Mouse (Mus musculus): ENCODE measurements around the gene Bmp7. TPM values are rescaled to one million over a fixed set of nuclear protein-coding genes. Genes with fewer than 3 reads are reported as not detected.

The Bmp7 gene
- polyA plus RNA-seq, 1 experiment from 2014 or later = 16.9 TPM

- 71% methylated on average over 10 of the region's 10 CpGs for WGBS
- Histone ChIP-seq H3K4me2 (no peak overlapping the region), H3K36me3 (no peaks in the 10 kb centered on the region), H3K27me3 (no peaks in the 10 kb centered on the region), H3K4me1 (replicated peaks) (0 out of 2 replicates have a peak, but pooled peaks cover 4% of the 10 kb centered on the region), H3K4me3 (no peak overlapping the region), H3K9me3 (0 out of 2 replicates have a peak, but pooled peaks cover 7% of the 10 kb centered on the region), H3K9ac (no peak overlapping the region), H3K27ac (replicated peaks) (no peak overlapping the region)
- ATAC-seq (ENCODE audit: low read depth) = no peak
These were observed 39.0 kb downstream of the Bmp7 start for GRCm38 (mm10) chr2:172900954-172901701.

GRCm38 (mm10) chr2:172889756-172890443 lies 50.2 kb downstream of the Bmp7 start:
- Histone ChIP-seq H3K27ac (replicated peaks) (no peak overlapping the region), H3K27me3 (no peaks in the 10 kb centered on the region), H3K4me3 (no peak overlapping the region), H3K36me3 (0 out of 2 replicates have a peak, but pooled peaks cover 4% of the 10 kb centered on the region), H3K4me1 (replicated peaks) (no peaks in the 10 kb centered on the region), H3K9ac (no peak overlapping the region), H3K9me3 (no peaks in the 10 kb centered on the region), H3K4me2 (no peak overlapping the region)
- no peak for ATAC-seq (ENCODE audit: low read depth)
- WGBS = 83% methylated on average over 15 of the region's 15 CpGs

- no peaks in the 10 kb centered on the region for H3K27me3 ChIP-seq
- 64% methylated on average over 12 of the region's 12 CpGs for WGBS
- no peak overlapping the region for H3K4me3 ChIP-seq
- no peaks in the 10 kb centered on the region for H3K4me1 ChIP-seq (replicated peaks)
- H3K36me3 ChIP-seq = 0 out of 2 replicates have a peak, but pooled peaks cover 4% of the 10 kb centered on the region
- no peaks in the 10 kb centered on the region for H3K9me3 ChIP-seq
- no peak for ATAC-seq (ENCODE audit: low read depth)
- no peak overlapping the region for H3K27ac ChIP-seq (replicated peaks)
- H3K9ac ChIP-seq = no peak overlapping the region
- H3K4me2 ChIP-seq = no peak overlapping the region
These were observed 50.9 kb downstream of the Bmp7 start for GRCm38 (mm10) chr2:172889222-172889621.

- Histone ChIP-seq H3K27ac (replicated peaks) (no peak overlapping the region), H3K9me3 (no peaks in the 10 kb centered on the region), H3K4me2 (no peak overlapping the region), H3K4me1 (replicated peaks) (no peaks in the 10 kb centered on the region), H3K36me3 (0 out of 2 replicates have a peak, but pooled peaks cover 4% of the 10 kb centered on the region), H3K4me3 (no peak overlapping the region), H3K9ac (no peak overlapping the region), H3K27me3 (no peaks in the 10 kb centered on the region)
- no peak for ATAC-seq (ENCODE audit: low read depth)
- 77% methylated on average over 12 of the region's 12 CpGs for WGBS
These were observed 52.0 kb downstream of the Bmp7 start for GRCm38 (mm10) chr2:172888147-172888546.

- Histone ChIP-seq H3K4me3 (no peak overlapping the region), H3K4me2 (no peak overlapping the region), H3K9ac (no peak overlapping the region), H3K27ac (replicated peaks) (no peak overlapping the region), H3K9me3 (no peaks in the 10 kb centered on the region), H3K36me3 (no peaks in the 10 kb centered on the region), H3K4me1 (replicated peaks) (peaks cover 10% of the 10 kb centered on the region; the same call in 1 of the 2 replicates), H3K27me3 (no peaks in the 10 kb centered on the region)
- 79% methylated on average over 7 of the region's 7 CpGs for WGBS
- no peak for ATAC-seq (ENCODE audit: low read depth)
These were observed 54.3 kb downstream of the Bmp7 start for GRCm38 (mm10) chr2:172885861-172886260.

GRCm38 (mm10) chr2:172884584-172884983 lies 55.5 kb downstream of the Bmp7 start:
- no peaks in the 10 kb centered on the region for H3K27me3 ChIP-seq
- no peak overlapping the region for H3K27ac ChIP-seq (replicated peaks)
- no peak for ATAC-seq (ENCODE audit: low read depth)
- WGBS = 78% methylated on average over 6 of the region's 6 CpGs
- H3K9ac ChIP-seq = no peak overlapping the region
- H3K4me1 ChIP-seq (replicated peaks) = peaks cover 10% of the 10 kb centered on the region; the same call in 1 of the 2 replicates
- H3K36me3 ChIP-seq = no peaks in the 10 kb centered on the region
- H3K4me2 ChIP-seq = no peak overlapping the region
- no peak overlapping the region for H3K4me3 ChIP-seq
- no peaks in the 10 kb centered on the region for H3K9me3 ChIP-seq

GRCm38 (mm10) chr2:172875201-172875600 lies 64.9 kb downstream of the Bmp7 start:
- 89% methylated on average over 9 of the region's 9 CpGs for WGBS
- no peaks in the 10 kb centered on the region for H3K27me3 ChIP-seq
- no peak for ATAC-seq (ENCODE audit: low read depth)

GRCm38 (mm10) chr2:172866356-172866755 lies 73.8 kb downstream of the Bmp7 start:
- H3K9me3 ChIP-seq = peaks cover 7% of the 10 kb centered on the region; the same call in 1 of the 2 replicates
- no peak for ATAC-seq (ENCODE audit: low read depth)
- no peak overlapping the region for H3K4me3 ChIP-seq
- H3K27ac ChIP-seq (replicated peaks) = no peak overlapping the region
- peaks cover 21% of the 10 kb centered on the region for H3K4me1 ChIP-seq (replicated peaks)
- H3K27me3 ChIP-seq = no peaks in the 10 kb centered on the region
- no peaks in the 10 kb centered on the region for H3K36me3 ChIP-seq
- no peak overlapping the region for H3K9ac ChIP-seq
- no peak overlapping the region for H3K4me2 ChIP-seq
- 76% methylated on average over 5 of the region's 5 CpGs for WGBS

More at GRCm38 (mm10) chr2:172875201-172875600, 64.9 kb downstream of the Bmp7 start:
- H3K4me1 ChIP-seq (replicated peaks) = no peaks in the 10 kb centered on the region
- no peak overlapping the region for H3K9ac ChIP-seq
- no peak overlapping the region for H3K27ac ChIP-seq (replicated peaks)
- no peak overlapping the region for H3K4me2 ChIP-seq
- no peak overlapping the region for H3K4me3 ChIP-seq
- no peaks in the 10 kb centered on the region for H3K36me3 ChIP-seq
- H3K9me3 ChIP-seq = no peaks in the 10 kb centered on the region

GRCm38 (mm10) chr2:172865165-172865564 lies 75.0 kb downstream of the Bmp7 start:
- no peaks in the 10 kb centered on the region for H3K27me3 ChIP-seq
- H3K36me3 ChIP-seq = no peaks in the 10 kb centered on the region
- no peak overlapping the region for H3K27ac ChIP-seq (replicated peaks)
- no peak overlapping the region for H3K9ac ChIP-seq
- 92% methylated on average over 6 of the region's 6 CpGs for WGBS
- H3K4me2 ChIP-seq = no peak overlapping the region
- ATAC-seq (ENCODE audit: low read depth) = no peak
- H3K4me1 ChIP-seq (replicated peaks) = peaks cover 21% of the 10 kb centered on the region
- peaks cover 7% of the 10 kb centered on the region; the same call in 1 of the 2 replicates for H3K9me3 ChIP-seq
- no peak overlapping the region for H3K4me3 ChIP-seq

- no peaks in the 10 kb centered on the region for H3K27me3 ChIP-seq
- peaks cover 7% of the 10 kb centered on the region; the same call in 1 of the 2 replicates for H3K9me3 ChIP-seq
- H3K36me3 ChIP-seq = no peaks in the 10 kb centered on the region
- no peak for ATAC-seq (ENCODE audit: low read depth)
- H3K4me2 ChIP-seq = no peak overlapping the region
- H3K27ac ChIP-seq (replicated peaks) = no peak overlapping the region
- H3K9ac ChIP-seq = no peak overlapping the region
- H3K4me1 ChIP-seq (replicated peaks) = peaks cover 21% of the 10 kb centered on the region
- no peak overlapping the region for H3K4me3 ChIP-seq
- 93% methylated on average over 7 of the region's 7 CpGs for WGBS
These were observed 75.6 kb downstream of the Bmp7 start for GRCm38 (mm10) chr2:172864566-172864965.

GRCm38 (mm10) chr2:172863469-172863856 lies 76.7 kb downstream of the Bmp7 start:
- Histone ChIP-seq H3K4me3 (no peak overlapping the region), H3K9me3 (peaks cover 5% of the 10 kb centered on the region; the same call in 1 of the 2 replicates), H3K4me1 (replicated peaks) (peaks cover 21% of the 10 kb centered on the region), H3K9ac (no peak overlapping the region), H3K27me3 (no peaks in the 10 kb centered on the region), H3K36me3 (no peaks in the 10 kb centered on the region), H3K4me2 (peak overlapping the region; percentile 41), H3K27ac (replicated peaks) (no peak overlapping the region)
- ATAC-seq (ENCODE audit: low read depth) = peak; percentile 51
- WGBS = 65% methylated on average over 14 of the region's 14 CpGs

GRCm38 (mm10) chr2:172862850-172863468 lies 77.2 kb downstream of the Bmp7 start:
- H3K27ac ChIP-seq (replicated peaks) = no peak overlapping the region
- H3K36me3 ChIP-seq = no peaks in the 10 kb centered on the region
- H3K4me2 ChIP-seq = peak overlapping the region; percentile 41
- ATAC-seq (ENCODE audit: low read depth) = peak; percentile 70
- no peak overlapping the region for H3K4me3 ChIP-seq
- WGBS = 43% methylated on average over 29 of the region's 29 CpGs
- no peak overlapping the region for H3K9ac ChIP-seq
- H3K27me3 ChIP-seq = no peaks in the 10 kb centered on the region
- H3K4me1 ChIP-seq (replicated peaks) = peaks cover 21% of the 10 kb centered on the region
- H3K9me3 ChIP-seq = 0 out of 2 replicates have a peak, but pooled peaks cover under 1% of the 10 kb centered on the region
